Mouse (Mus musculus) cerebellum, adult 9-11 months (tissue): ENCODE data around the gene Apopt1.

ENCODE experiments used
- DNase-seq: peaks from one replicate; pipeline ENCODE4 v3.0.0; 2022

Gene Apopt1

DNA sequence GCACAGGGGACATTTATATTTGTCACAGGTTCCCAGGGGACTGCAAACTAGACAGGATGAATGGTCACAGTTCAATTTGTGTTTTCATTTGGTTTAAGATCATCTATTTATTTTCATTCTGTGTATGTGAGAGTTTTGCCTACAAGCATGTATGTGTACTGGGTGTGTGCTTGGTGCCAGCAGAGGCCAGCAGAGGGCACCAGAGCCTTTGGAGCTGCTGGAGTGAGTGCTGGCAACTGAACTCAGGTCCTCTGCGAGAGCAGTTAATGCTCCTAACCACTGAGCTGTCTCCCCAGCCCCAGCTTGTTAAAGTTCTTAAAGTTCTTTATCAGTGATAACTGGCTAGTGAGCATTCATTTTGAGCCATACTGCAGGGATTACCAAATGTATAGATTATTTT lies 66.5 kb downstream of the Apopt1 start:
- DNase-seq, result no peak

DNA sequence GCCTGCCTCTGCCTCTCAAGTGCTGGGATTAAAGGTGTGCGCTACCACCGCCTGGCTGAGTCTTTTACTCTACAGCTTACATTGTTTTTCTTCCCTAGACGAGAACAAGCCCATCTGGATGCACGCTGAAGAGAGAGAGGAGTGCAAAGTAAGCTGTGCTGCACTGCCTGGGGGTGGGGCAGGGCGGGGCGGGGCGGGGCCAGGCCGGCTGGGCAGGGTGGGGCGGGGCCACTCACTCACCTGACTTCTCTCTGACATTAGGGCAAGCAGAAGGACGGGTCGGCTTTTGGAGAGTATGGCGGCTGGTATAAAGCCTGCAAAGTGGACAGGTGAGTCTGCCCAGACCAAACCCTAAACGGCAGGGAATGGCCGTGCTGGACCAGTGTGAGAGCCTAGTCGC lies 72.1 kb downstream of the Apopt1 start:
- no peak for DNase-seq

DNA sequence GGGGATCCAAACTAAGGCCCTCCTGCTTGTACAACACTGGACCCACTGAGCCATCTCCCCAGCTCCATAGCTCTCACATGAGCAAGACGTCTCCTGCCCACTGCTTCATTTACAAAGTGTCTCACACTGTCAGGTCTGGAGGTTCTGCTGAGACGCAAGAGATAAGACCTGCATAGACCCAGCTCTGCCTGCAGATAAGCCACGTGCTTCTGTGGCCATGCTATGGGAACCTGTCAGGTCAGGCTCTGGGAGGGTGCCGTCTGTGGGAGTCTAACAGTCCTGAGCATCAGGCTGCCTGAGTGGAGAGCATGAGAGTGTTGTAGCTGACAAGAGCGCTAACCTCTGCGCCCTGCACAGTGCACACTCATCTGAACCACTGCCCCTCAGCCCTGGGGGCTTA lies 74.0 kb downstream of the Apopt1 start:
- no peak for DNase-seq

DNA sequence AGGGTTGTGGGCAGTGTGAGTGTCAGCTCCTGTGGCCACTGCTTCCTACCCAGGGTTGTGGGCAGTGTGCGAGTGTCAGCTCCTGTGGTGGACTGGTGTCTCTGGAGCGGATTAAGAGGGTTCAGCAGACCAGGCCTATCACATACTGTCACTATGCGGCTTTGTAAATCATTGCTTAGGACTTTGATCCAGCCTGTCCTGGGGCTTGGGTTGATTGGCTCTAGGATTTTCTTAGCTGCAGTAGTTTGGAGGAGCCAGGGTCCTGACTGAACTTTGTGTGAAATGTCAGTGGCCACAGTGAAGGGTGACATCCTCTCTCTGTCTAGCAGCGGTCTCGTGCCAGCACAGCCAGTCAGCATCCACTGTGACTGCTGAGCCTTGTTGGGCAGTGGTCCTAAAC lies 77.0 kb downstream of the Apopt1 start:
- DNase-seq, result no peak

DNA sequence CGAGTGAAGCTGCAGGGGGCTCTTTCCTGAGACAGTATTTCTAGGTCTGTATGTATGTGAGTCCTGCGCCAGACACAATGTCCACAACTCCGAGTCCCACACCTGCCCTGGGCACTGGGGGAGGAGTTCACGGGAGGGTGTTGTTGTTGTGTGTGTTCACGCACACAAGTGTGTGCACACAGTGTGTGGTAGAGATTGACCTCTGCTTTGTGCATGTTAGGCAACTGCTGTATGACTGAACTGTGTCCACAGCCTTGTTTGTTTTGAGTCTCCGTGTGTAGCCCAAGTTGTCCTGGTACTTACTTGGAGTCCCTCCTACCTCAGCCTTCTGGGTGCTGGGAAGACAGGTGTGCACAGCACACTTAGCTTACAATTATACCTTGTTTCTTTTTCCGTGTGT lies 77.6 kb downstream of the Apopt1 start:
- no peak for DNase-seq

DNA sequence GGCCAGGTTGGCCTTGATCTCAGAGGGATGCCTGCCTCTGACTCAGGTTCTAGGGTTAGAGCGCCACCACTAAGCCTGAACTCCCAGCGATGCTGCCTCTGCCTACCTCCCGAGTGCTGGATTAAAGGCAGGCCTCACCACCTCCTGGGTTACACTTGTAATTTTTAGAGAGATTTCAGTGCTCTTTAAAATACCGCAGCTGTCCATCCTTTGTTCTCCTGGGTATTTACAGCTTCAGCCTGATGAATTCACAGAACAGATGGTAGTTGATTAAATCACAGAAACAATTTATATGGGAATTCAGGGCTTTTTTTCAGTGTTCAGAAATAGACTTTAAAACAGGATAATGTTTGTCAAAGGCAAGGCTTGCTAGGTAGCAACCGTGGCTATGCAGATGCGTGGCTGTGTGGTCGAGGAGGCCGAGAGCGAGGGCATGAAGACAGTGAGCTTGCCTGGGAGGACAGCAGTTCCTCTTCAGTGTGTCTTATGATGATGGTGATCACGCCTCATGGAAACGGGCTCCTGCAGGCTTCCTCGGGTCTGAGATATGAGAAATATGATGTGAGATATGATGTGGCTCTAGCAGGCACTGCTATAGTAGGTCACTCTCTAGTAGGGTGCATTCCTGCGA lies 78.5 kb downstream of the Apopt1 start:
- DNase-seq, result no peak

DNA sequence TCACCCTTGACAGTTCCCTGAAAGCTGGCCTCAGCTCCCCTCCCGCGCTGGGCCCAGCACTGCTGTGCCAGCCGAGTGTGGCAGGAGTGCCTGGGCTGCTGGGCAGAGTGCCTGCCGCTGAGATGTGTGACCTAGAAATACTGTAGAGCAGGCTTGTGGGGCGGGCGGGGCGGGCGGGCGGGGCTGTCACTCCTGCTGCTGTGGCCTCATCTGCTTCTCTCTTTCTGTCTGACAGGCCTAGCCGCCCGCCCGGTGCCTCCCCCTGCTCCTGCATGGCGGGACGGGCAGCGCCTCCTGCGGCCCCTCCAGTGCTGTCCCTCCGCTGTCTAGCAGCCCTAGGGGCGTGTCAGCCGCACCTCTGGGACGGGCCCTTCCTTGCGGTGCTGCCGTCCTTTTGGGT lies 81.0 kb downstream of the Apopt1 start:
- DNase-seq, result peak; percentile 67

DNA sequence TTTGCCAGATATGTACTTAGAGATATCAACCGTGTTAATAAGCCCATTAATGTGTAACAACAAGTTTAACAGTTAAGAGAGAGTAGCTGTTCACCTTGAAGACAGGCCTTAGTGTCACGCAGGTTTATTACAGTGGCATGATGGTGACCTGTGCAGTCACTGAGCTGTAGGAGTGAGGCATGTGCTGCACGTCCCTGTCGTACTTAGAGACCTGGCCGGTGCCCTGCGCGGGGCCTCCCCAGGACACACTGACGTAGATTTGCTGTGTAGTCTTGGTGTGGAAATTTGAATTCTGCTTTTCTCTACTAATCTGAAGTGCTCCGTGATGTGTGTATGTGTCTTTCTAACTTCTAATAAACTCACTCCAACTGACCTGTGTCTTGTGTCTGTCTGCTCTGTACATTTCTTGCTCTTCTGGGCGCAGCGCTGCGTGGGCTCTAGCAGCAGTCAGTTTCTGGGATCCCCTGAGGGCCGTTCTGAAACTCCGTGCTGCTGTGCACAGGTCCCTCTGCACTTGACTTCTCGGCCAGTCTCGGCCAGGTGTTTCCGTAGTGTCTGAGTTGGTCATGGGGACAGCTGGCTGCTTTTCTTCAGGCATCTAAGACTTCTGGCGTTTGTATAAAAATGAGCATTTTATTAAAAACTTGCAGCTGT lies 81.6 kb downstream of the Apopt1 start:
- DNase-seq, result no peak

DNA sequence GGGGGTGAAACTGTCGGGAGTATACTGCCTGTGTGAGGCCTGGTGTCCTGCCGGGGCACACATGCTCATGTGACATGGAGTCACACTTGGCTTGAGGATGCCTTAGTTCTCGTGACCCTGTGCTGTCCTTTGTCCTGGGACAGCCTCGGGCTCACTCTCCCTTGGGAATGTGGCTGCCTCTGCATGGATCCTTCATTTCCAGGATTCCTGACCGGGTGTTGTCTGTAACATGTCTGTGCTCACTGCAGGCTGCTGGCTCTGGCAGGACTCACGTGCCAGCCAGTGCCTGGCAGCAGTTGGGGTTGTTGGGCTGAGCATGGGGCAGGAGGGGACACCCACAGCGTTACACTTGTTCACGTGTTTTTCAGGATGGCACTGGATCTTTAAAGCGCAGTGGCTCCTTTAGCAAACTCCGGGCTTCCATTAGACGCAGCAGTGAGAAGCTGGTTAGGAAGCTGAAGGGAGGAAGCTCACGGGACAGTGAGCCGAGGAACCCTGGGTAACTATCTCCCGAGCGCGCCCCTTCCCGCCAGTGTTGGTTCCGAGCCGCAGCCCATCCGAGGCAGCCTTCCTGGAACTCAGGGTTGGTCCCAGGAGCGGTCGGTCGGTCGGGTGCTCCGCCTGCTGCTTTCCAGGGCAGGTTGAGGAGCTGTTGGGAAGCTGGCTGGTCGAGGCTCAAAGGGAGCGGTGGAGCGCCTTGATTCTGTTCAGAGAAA lies 82.3 kb downstream of the Apopt1 start:
- DNase-seq, result peak; percentile 79

DNA sequence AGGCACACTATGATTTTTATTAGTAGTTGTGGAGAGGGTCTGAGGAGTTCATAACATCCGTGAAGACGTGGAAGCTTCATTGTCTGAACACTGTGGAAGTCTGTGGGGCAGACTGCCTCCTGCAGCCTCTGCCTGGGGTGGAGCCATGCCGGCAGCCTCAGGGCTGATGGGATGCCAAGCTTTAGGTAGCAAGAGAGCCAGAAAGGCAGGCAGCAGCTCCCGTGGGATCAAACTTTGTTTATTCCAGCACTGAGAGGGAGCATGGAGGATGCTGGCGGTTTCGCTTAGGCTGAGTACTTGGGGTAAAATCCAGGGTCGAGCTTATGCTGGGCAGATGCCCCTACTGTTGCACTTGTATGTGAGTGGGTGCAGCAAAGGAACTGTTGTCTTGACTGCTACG lies 84.2 kb downstream of the Apopt1 start:
- no peak for DNase-seq

DNA sequence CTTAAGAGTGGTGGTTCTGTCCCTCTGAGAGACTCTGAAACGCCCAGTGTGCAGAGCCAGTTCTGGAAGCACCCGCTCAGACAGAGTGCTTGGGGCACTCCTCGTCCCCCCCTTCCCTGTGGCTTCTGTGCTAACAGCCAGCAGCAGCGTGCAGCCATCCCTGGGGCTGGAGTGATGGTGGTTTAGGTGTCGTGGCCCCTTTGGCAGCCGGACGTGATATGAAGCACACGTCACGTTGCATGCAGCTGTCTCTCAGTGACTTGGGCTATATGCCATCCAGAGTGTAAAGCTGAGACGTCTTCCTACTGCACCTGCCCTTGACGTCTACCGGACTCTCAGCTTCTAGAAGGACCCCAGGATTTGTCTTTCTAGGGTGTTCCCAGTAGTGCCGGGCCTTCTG lies 85.4 kb downstream of the Apopt1 start:
- no peak for DNase-seq

DNA sequence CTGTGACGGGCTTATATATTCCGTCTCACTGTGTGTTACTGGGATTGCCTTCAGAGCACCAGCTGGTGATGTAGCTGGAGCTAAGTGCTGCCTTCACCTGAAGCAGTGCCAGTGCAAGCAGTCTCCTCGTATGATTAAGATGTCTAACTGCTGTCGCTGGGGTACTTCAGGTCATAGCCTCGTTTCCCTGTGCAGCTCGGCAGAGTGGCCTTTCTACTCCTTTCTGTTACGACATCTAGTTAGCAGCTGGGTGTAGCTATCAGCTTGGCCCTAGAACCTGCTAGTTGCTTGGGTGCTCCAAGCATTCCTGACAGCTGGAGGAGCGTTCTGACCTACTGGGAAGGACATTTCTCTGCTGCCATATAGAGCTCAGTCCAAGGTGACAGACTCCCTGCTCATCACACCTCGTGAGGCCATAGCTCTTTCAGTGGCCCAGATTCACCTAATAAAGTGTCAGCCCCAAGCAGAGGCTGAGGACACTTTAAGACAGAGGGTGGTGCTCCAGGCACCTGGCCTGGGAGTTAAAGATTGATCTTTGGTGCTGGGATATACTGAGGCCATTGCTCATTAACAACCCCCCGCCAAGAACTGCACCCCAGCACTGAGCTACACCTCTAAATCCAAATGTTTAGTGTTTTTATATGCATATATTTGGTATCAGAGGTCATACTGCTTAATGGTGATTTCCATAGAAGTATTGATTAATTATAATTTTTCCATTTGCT lies 87.6 kb downstream of the Apopt1 start:
- DNase-seq, result no peak

DNA sequence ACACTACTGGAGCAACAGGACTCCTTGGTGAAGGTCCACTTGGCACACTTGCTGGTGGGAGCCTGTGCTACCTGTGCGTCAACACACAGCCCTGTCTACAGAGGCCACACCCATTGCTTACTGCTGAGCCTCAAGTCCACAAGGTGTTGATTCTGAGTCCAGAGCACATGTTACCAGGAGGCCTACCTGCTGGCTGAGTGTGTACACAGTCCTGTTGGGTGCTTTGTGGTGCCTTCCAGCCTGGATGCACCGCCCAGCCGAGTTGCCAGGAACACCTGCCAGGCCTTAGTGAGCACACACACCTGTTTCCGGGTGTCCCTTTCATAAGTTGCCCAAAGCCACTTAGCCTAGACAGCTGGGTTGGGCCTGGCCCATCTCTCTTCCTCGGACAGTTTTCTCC lies 90.5 kb downstream of the Apopt1 start:
- no peak for DNase-seq
